Mouse (Mus musculus) megakaryocyte, embryonic 14.5 days (primary cell): Measurements from ENCODE around the gene Hoxd12.

Source experiments
- FLI1 ChIP-seq: IDR thresholded peaks from 2 replicates; pipeline ENCODE4 v1.6.1; 2012; ENCODE audit warnings: low read length, inconsistent platforms, mixed read lengths
- GATA1 ChIP-seq: IDR thresholded peaks from 3 replicates; pipeline ENCODE4 v1.6.1; 2012; ENCODE audit warnings: mixed read lengths, low read length, inconsistent platforms, borderline replicate concordance

DNA sequence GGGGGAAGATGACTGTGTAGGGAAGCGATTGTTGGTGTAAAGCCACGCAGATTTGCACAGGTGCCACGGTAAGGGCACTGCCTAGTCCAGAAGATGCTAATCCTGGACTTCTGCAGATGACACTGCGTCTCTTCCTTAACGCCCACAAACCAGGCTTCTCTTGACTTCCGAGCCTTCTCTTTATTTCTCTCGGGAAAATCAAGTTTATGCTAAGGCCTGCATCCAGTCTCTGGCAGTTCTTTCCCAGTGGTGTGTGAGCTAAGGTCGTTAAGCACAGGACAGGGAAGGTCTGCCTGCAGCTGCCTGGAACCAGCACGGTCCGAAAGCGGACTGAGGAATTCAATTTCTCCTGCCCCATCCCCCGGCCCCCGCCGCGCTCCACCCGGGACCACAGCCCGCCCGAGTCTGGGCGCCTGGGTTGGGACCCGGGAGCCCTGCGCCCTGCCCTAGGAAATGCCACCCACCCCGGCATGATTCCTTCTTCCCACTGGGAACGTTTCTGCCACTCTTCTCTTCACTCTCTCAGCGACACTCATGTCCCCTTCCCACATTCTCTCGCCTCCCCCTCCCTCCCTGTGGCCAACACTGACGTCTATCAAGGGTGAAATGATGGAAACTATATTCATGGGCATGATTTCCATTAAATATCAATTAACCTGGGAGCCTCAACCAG, 29.0 kb downstream of the Hoxd12 start:
- TF ChIP-seq GATA1: no peak
- TF ChIP-seq FLI1: no peak
